Mouse (Mus musculus) lung, adult 2 months (tissue): ENCODE results near the gene Kxd1.

ENCODE experiments used
- CTCF ChIP-seq: fragments of 200-500 bp; IDR thresholded peaks from 2 replicates; pipeline ENCODE4 v1.5.1; 2011; ENCODE audit warnings: mild to moderate bottlenecking, low read length, control low read depth; ENCODE audit not compliant: insufficient read depth
- POLR2A ChIP-seq: fragments of 200-500 bp; IDR thresholded peaks from 2 replicates; pipeline ENCODE4 v1.6.1; 2011; ENCODE audit warnings: low read depth, mild to moderate bottlenecking, control low read depth, low read length, borderline replicate concordance; ENCODE audit errors: extremely low read depth

DNA sequence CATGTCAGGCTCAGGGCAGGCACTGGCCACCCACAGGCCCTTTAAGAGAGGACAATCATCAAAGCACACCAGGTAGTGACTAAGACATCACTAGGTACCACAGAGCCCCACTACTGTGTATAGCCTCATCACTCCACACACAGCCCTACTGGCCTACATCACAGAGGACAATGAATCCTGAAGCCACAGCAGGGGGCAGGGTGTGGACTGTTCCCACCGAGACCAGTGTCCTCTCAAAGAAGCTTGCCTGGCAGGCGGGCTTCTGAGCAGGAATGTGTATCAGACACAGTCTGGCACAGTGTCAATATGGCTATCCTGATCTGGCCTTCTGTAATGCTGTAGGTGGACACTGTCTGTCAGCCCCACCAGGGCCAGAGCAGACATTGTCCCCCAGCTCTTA is 57.8 kb downstream of the Kxd1 start:
- TF ChIP-seq CTCF (no peak), POLR2A (no peak)
